Mouse (Mus musculus) embryonic stem cell, embryonic (primary cell): ENCODE results near the gene Arl15.

Experiments
- CTCF ChIA-PET, 4 experiments: fragments of 300-600 bp in 2 of 4; fragments of 350-600 bp in 2 of 4; sonication (Branson Sonifier 250); formaldehyde crosslinking; loops; one replicate each; lab custom pipeline; 2022; ENCODE audit warnings: inconsistent platforms in 2 of 4; lab: Charles Lee
- POLR2A ChIA-PET, 4 experiments: fragments of 300-600 bp in 2 of 4; fragments of 350-600 bp in 2 of 4; sonication (Branson Sonifier 250); formaldehyde crosslinking; loops; one replicate each; lab custom pipeline; 2022; ENCODE audit warnings: antibody characterized with exemption in 4 of 4, inconsistent platforms in 1 of 4; lab: Charles Lee

The Arl15 gene

GRCm38 (mm10) chr13:113995490-113996236 lies 201.4 kb downstream of the Arl15 start:
- CTCF ChIA-PET: interaction anchor here in 1 of 4 experiments (0.7 kb wide), 1 partner anchor 25 kb away, joined by 4 read pairs; no protein-coding TSS in a partner anchor
- POLR2A ChIA-PET: interaction anchor here in 3 of 4 experiments (0.5 to 2.1 kb wide), 6 partner anchors 9 to 496 kb away, joined by 3 to 10 read pairs (median 6); no protein-coding TSS in a partner anchor

- POLR2A ChIA-PET: no interaction called here
- CTCF ChIA-PET: no interaction called here
Observed at GRCm38 (mm10) chr13:113998811-113999210, 204.5 kb downstream of the Arl15 start.

GRCm38 (mm10) chr13:114003463-114003862 lies 209.2 kb downstream of the Arl15 start:
- ChIA-PET POLR2A (no interaction called here), CTCF (no interaction called here)

DNA sequence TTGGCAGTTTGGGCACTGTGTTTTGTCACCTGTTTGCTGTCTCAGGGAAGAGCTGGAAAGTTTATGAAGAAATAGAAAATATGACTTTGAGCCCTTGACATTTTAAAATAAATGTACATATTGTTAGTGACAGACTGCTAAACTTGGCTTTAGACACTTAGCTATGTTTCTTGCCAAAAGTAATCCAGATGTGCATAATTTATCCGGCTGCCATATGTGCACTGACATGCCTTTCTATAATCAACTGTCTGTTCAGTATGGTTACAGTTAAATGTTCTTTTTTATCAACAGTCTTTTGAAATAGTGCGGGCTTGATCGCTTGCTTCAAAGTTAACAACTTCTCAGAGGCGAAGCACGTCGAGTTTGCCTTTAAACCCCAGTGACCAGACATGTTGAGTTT lies 209.9 kb downstream of the Arl15 start:
- ChIA-PET POLR2A (interaction anchor here in 1 of 4 experiments (0.5 kb wide), 1 partner anchor 29 kb away, joined by 6 read pairs; no protein-coding TSS in a partner anchor), CTCF (no interaction called here)

- CTCF ChIA-PET: no interaction called here
Observed at GRCm38 (mm10) chr13:114009786-114010185, 215.5 kb downstream of the Arl15 start.

DNA sequence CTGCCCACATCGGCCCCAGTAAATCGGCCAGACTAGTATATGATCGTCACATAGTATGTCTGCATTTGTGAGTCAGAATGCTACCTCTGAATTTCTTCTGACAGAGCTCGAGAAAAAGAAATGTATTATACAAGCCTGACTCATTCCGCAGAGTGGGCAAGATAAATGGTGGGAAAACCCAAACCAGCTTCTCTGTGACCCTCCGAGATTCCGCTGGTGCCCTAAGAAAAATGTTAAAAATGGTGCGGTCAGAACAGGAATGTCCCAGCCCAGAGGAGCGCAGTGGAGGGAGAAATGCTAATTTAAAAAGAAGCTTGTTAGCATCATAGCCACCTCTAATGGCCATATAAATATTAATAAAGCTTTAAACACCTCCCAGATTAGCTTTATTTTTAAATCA lies 216.2 kb downstream of the Arl15 start:
- ChIA-PET POLR2A (interaction anchor here in 2 of 4 experiments (0.6 to 4.3 kb wide), 7 partner anchors 11 to 288 kb away, joined by 3 to 21 read pairs (median 3); no protein-coding TSS in a partner anchor), CTCF (no interaction called here)

More at GRCm38 (mm10) chr13:114009786-114010185, 215.5 kb downstream of the Arl15 start:
- POLR2A ChIA-PET: interaction anchor here in 1 of 4 experiments (2.3 to 4.3 kb wide), 2 partner anchors 11 to 15 kb away, joined by 6 to 21 read pairs; no protein-coding TSS in a partner anchor

DNA sequence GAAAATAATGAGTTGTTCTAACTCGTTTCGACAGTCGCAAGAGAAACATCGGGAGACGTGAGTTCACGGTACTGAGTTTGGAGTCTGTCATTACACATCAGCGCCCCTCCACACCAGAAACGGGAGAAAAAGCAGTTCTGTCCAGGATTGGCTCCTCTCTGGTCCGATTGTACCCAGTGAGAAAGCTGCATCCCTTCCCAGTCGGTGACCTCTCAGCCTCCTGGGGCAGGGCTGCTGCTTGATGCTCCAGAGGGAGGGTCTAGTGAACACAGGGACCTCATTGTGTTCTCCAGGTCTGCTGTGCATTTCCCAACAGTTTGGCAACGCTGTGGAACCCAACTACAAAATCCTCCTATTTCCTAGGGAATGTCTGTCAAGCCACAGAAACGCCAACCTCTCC lies 216.7 kb downstream of the Arl15 start:
- ChIA-PET POLR2A (interaction anchor here in 2 of 4 experiments (0.9 to 4.3 kb wide), 7 partner anchors 10 to 287 kb away, joined by 3 to 21 read pairs (median 3); no protein-coding TSS in a partner anchor), CTCF (no interaction called here)

DNA sequence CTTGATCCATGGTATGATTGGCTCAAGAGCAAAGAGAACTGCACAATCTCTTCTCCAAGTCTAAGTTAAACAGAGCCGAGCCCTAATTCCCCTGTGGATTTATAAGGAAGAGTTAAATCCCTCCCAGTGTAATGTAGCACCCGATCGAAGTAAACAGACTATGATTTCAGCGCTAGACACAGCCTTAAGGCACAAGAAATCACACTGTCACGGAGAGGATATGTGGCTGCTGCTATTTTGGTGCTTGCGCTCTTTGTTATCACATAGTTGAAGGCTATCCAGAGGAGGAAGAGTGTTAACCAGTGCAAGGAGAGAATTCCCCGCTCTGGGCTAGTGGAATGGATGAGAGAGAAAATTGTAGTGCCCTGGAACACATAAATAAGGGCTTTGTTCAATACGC lies 223.6 kb downstream of the Arl15 start:
- POLR2A ChIA-PET: interaction anchor here in 2 of 4 experiments (0.7 to 1.1 kb wide), 2 partner anchors 8 to 135 kb away, joined by 3 to 4 read pairs; no protein-coding TSS in a partner anchor
- CTCF ChIA-PET: no interaction called here

DNA sequence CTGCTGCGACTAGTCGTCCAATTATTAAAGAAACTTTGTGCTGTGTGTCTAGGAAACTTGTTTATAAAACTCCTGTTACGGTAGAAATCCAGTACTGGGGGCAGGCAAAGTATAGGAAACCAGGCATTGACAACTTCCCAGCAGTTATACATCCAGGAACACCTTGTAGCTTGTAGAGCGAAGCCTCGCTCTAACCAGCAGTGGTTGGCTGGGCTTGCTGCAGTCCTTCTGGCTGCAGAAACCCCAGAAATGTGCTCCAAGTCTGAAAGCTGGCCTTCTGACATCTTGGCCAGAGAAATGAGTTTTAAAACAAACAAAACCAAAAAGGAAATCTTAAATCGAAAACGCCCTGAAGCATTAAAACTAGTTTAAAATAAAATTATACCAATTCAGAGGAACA lies 229.2 kb downstream of the Arl15 start:
- POLR2A ChIA-PET: interaction anchor here in 1 of 4 experiments (1.2 to 4.5 kb wide), 2 partner anchors 12 to 26 kb away, joined by 3 to 21 read pairs; no protein-coding TSS in a partner anchor
- CTCF ChIA-PET: interaction anchor here in 3 of 4 experiments (0.5 to 0.9 kb wide), 3 partner anchors 26 to 405 kb away, joined by 3 to 6 read pairs (median 4); partner anchors contain the start of gene Snx18 (in 1 of the 3)

DNA sequence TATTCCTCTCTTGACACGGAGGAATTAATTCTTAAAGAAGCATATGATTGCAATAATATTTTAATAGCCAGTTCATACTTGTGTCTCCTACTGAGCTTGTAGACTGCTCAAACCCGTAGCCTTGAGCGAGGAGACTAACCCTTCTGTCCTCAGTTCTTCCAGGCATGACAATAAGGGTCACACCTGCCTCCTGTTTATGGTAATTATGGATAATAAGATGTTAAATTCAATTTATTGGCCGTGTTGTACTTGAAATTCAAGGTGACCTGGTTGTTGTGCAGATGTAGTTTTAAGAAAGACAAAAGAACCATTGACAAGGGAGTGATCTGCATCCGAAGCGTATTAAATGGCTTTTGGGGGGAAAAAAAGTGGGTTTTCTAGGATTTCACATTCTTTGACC lies 232.0 kb downstream of the Arl15 start:
- POLR2A ChIA-PET: interaction anchor here (0.5 to 4.5 kb wide), 16 partner anchors 9 to 1461 kb away, joined by 3 to 21 read pairs (median 4); no protein-coding TSS in a partner anchor
- CTCF ChIA-PET: interaction anchor here in 1 of 4 experiments (0.7 kb wide), 2 partner anchors 173 to 344 kb away, joined by 4 to 8 read pairs; no protein-coding TSS in a partner anchor

- ChIA-PET POLR2A (interaction anchor here (0.5 to 4.5 kb wide), 13 partner anchors 9 to 1462 kb away, joined by 3 to 21 read pairs (median 4); no protein-coding TSS in a partner anchor), CTCF (interaction anchor here in 1 of 4 experiments (0.6 kb wide), 1 partner anchor 10 kb away, joined by 6 read pairs; no protein-coding TSS in a partner anchor)
Observed at GRCm38 (mm10) chr13:114026751-114027150, 232.4 kb downstream of the Arl15 start.

- ChIA-PET CTCF (no interaction called here), POLR2A (interaction anchor here (0.6 to 5.1 kb wide), 8 partner anchors 9 to 184 kb away, joined by 3 to 26 read pairs (median 4); no protein-coding TSS in a partner anchor)
Observed at GRCm38 (mm10) chr13:114048071-114048470, 253.8 kb downstream of the Arl15 start.

DNA sequence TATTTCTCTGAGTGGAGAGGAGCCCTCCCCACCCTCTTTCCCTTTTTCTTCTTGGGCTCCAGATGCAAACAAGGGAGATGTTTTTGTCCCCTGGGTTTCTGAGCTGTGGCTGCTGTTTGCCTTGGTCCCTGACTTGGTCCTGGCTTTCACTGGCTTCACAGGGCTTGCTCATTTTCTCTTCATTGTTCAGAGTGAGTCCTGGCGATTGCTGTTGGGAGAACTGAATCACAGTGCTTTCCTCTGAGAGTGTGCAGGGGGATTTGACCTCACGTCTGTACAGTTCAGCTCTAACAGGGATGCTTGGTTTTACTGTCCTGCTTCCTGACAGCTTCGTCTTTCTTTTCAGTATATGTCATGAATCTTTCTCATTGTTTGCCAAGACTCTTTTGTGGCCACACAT lies 254.4 kb downstream of the Arl15 start:
- ChIA-PET POLR2A (interaction anchor here (0.5 to 5.1 kb wide), 17 partner anchors 10 to 183 kb away, joined by 3 to 26 read pairs (median 4); no protein-coding TSS in a partner anchor), CTCF (interaction anchor here in 1 of 4 experiments (1.3 kb wide), 1 partner anchor 10 kb away, joined by 4 read pairs; no protein-coding TSS in a partner anchor)

DNA sequence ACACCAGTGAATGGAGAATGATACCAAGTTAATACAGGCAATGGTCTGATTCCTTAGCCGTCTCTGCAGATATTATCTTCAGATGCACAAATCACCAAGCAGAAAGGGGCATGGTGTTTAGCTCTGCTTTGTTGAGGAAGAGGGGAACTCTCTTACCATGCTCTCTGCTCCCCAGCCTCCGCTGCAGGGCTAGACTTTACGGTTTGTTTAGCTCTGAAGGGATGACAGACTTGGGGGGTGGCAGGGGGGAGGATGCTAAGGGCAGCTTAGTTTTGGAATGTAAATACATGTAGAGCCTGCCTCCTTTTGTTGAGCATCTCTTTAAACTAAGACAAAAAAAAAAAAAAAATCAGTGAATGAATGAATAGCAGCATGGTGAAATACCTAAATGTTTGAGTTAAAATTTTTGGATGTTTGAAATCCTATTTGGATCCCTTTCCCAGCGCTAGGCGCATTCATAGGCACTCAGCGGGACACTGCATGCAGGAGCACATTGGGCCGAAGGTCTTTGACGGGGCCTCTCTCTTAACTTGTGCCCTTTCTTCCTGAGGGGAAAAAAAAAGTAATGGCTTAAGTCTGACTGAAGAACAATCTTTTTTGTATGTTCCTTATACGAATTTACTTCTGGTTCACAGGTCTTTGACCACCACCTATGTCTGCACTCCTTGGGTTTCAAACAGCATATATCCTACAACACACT lies 257.0 kb downstream of the Arl15 start:
- ChIA-PET POLR2A (interaction anchor here in 3 of 4 experiments (0.7 to 5.1 kb wide), 9 partner anchors 8 to 762 kb away, joined by 3 to 26 read pairs (median 4); no protein-coding TSS in a partner anchor), CTCF (interaction anchor here in 2 of 4 experiments (0.6 to 0.7 kb wide), 2 partner anchors 348 to 1948 kb away, joined by 3 to 4 read pairs; no protein-coding TSS in a partner anchor)

GRCm38 (mm10) chr13:114052426-114053205 lies 258.3 kb downstream of the Arl15 start:
- POLR2A ChIA-PET: interaction anchor here in 1 of 4 experiments (1.0 to 1.1 kb wide), 2 partner anchors 28 to 172 kb away, joined by 3 to 4 read pairs; no protein-coding TSS in a partner anchor
- CTCF ChIA-PET: no interaction called here

DNA sequence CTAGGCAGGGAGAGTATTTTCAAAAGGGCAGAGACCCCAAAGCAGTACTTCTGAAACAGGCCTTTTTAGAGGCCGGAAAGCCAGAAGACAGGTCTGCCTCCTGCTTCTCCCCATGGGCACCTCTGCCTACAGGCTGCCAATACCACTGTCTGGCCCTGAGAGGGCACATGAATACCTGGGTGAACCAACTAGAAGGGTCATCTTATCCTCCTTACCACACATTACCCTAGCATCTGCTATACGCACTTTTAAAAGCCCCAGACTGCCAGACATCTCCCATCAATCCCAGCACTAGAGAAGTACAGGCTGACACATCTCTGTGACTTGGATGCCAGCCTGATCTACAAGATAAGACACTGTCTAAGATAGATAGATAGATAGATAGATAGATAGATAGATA lies 259.0 kb downstream of the Arl15 start:
- ChIA-PET CTCF (no interaction called here), POLR2A (no interaction called here)

DNA sequence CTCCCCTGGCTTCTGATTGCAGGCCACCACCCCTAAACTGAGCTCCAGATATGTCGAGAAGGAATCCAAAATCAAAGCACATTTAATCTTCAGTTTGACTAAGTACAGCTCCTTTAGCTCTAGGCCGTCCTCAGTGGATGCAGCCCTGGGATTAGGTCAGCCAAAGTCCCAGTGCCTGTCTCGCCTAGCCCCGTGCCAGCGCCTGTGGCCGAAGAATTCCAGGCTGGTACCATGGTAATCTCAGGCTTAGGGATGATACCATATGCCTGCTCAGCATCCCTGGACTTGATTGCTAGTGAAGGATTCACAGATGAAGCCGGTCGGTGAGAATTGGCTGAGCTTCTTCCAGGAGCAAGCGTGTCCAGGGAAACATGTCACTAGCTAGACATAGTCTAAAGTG lies 261.4 kb downstream of the Arl15 start:
- CTCF ChIA-PET: no interaction called here

DNA sequence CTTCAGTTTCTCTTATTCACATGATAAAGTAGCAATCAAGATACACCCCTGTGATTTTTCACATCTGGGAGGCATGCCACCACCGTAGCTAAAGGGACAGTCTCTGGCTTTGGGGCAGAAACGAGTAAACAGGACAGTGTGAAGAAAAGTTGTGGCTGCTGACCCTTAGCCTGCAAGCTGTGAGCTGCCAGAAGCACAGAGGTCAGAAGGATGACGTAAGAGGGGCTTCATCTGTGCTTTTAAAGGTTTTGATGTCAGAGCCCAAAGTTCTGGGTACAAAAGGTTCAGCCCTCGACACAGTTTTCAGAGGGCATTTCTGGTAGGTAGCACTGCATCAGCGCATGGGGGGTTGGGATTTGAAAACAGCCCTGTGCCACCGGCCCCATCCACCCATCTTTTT lies 266.0 kb downstream of the Arl15 start:
- CTCF ChIA-PET: no interaction called here
- POLR2A ChIA-PET: no interaction called here

More for the DNA sequence above, 261.4 kb downstream of the Arl15 start:
- POLR2A ChIA-PET: interaction anchor here in 1 of 4 experiments (0.5 kb wide), 1 partner anchor 172 kb away, joined by 3 read pairs; no protein-coding TSS in a partner anchor
